Mouse (Mus musculus): ENCODE measurements around the gene Sash3. TPM values are rescaled to one million over a fixed set of nuclear protein-coding genes. Genes with fewer than 3 reads are reported as not detected.

The Sash3 gene
- total RNA-seq, 2 experiments from 2014 or later: 0.17 to 0.28 TPM

- Histone ChIP-seq H3K27ac (no peak overlapping the region), H3K4me3 (no peak overlapping the region)
- DNase-seq: no peak
- TF ChIP-seq CTCF (IDR thresholded peaks at IDR 0.05): no peak
- intact Hi-C loops (cut with DNase I): no loop called here
Measured at GRCm38 (mm10) chrX:48147741-48148186, 1.5 kb downstream of the Sash3 start.

DNA sequence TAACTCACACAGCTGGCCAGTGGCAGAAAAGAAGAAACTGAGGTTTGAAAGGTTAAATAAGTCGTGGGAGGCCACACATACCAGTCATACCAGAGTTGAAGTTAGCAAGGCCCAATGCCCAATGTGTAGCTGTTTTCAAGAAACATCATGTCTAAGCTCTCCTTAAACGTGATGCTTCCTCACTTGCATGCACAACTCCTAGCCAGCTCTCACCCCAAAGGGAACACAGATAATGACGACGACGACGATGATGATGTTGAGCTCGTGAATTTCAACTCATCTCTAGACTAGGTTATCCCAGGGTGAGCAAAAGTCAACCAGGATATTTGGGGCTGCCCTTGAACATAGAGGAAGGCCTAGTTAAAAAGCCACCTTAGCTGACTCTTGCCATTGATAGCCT, 5.9 kb downstream of the Sash3 start:
- H3K4me3 ChIP-seq: no peak overlapping the region
- H3K27ac ChIP-seq: no peak overlapping the region
- intact Hi-C loops (cut with DNase I): no loop called here
- DNase-seq: no peak
- TF ChIP-seq CTCF (IDR thresholded peaks at IDR 0.05): no peak

- no peak for TF ChIP-seq CTCF (IDR thresholded peaks at IDR 0.05)
Measured at GRCm38 (mm10) chrX:48153414-48153813, 7.2 kb downstream of the Sash3 start.

GRCm38 (mm10) chrX:48153949-48154348, 7.7 kb downstream of the Sash3 start:
- H3K4me3 ChIP-seq: no peak overlapping the region
- intact Hi-C loops (cut with DNase I): no loop called here
- TF ChIP-seq CTCF (IDR thresholded peaks at IDR 0.05): no peak
- H3K27ac ChIP-seq: no peak overlapping the region
- no peak for DNase-seq

More at GRCm38 (mm10) chrX:48153414-48153813, 7.2 kb downstream of the Sash3 start:
- DNase-seq: no peak
- no peak overlapping the region for H3K4me3 ChIP-seq
- intact Hi-C loops (cut with DNase I): no loop called here
- H3K27ac ChIP-seq: no peak overlapping the region

DNA sequence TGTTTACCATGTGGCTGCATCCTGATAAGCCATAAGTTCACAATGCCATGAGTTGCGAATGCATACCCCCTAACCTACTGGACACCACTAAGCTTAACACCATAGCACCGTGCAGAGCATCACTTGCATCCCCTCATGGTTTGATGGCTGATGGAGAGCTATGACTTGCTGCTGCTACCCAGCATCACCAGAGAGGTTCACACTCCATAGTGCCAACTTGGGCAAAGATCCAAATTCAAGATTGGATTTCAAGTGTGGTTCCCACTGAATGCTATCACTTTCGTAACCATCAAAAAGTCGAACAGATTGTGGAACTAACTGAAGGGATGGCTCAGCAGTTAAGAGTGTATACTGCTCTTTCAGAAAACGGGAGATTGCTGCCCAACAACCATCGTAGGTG, 9.3 kb downstream of the Sash3 start:
- intact Hi-C loops (cut with DNase I): no loop called here
- Histone ChIP-seq H3K4me3 (no peak overlapping the region), H3K27ac (no peak overlapping the region)
- no peak for DNase-seq
- no peak for TF ChIP-seq CTCF (IDR thresholded peaks at IDR 0.05)

DNA sequence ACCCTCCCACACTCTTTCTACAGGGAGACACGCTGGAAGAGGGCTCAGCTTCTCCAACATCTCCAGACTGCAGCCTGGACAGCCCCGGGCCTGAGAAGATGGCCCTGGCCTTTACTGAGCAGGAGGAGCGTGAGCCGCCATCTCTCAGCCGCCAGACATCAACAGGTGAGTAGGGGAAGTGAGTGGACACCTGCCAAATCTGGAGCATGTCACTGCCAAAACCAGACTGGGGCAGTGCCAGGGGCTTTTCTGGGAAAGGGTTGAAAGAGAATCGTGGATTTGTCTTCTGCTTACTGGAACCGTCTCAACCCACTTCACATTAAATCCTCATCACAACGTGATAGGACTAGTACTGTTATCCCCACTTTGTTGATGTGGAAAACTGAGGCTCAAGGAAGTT, 11.2 kb downstream of the Sash3 start:
- DNase-seq: no peak
- Histone ChIP-seq H3K4me3 (no peak overlapping the region), H3K27ac (no peak overlapping the region)
- intact Hi-C loops (cut with DNase I): no loop called here
- no peak for TF ChIP-seq CTCF (IDR thresholded peaks at IDR 0.05)

- Histone ChIP-seq H3K4me3 (no peak overlapping the region), H3K27ac (no peak overlapping the region)
- intact Hi-C loops (cut with DNase I): no loop called here
- DNase-seq: no peak
- no peak for TF ChIP-seq CTCF (IDR thresholded peaks at IDR 0.05)
Measured at GRCm38 (mm10) chrX:48158229-48158919, 12.1 kb downstream of the Sash3 start.

DNA sequence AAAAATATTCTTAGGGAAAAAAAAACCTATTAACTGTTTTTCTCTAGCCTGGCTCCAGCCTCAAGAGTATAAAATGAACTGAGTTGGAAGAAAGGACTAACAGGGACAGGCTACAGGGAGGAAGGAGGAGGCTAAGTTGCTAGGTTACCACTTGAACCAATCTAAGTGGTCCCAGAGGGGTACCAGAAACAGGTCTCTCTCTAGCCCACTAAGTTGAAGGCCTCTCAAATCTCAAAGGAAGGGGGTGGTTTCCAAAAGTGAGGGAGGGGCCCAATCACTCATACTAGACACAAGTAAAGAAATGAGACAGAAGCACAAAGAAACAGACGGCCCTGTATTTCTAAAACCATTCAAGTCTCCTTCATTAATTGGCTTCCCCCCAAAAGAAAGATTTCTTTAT, 23.7 kb downstream of the Sash3 start:
- intact Hi-C loops (cut with DNase I): no loop called here
- DNase-seq: no peak

DNA sequence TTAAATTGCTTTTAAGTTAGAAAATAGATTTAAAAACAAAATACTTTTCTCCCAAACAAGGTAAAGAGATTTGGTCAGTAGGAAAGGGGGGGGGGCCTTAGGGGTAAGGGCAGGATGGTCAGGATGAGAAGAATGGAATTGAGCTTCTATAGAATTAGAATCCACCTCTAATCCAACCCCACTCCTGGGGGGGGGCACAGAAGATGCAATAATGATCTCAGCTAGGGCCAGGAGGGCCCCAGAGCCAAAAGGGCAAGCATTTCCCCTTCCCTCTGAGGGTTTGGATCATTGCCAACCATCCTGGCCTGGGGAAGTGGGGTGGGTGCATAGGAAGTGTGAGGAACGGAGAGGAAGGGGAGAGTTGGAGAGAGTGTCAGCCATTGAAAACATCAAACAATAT, 24.1 kb downstream of the Sash3 start:
- Histone ChIP-seq H3K4me3 (no peak overlapping the region), H3K27ac (no peak overlapping the region)
- intact Hi-C loops (cut with DNase I): no loop called here
- no peak for TF ChIP-seq CTCF (IDR thresholded peaks at IDR 0.05)
- DNase-seq: no peak

More for the DNA sequence above, 23.7 kb downstream of the Sash3 start:
- Histone ChIP-seq H3K4me3 (no peak overlapping the region), H3K27ac (no peak overlapping the region)
- TF ChIP-seq CTCF (IDR thresholded peaks at IDR 0.05): no peak

- intact Hi-C loops (cut with DNase I): no loop called here
- Histone ChIP-seq H3K4me3 (no peak overlapping the region), H3K27ac (no peak overlapping the region)
- no peak for DNase-seq
- TF ChIP-seq CTCF (IDR thresholded peaks at IDR 0.05): no peak
Measured at GRCm38 (mm10) chrX:48181844-48182243, 35.6 kb downstream of the Sash3 start.

DNA sequence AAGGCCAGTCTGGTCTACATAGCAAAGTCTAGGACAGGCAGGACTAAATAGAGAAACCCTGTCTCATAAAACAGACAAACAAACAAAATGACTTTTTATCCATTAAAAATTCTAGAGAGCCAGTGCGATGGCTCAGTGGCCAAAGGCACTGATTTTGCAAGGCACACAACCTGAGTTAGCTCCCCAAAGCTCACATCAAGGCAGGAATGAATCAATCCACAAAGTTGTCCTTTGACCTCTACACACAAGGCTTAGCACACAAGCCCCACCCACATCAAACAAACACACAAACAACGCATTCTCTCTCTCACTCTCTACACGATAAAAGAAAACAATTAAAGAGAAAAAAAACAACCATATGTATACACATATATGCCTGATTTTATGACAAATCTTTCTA, 38.5 kb downstream of the Sash3 start:
- Histone ChIP-seq H3K4me3 (no peak overlapping the region), H3K27ac (no peak overlapping the region)
- intact Hi-C loops (cut with DNase I): no loop called here
- no peak for DNase-seq
- TF ChIP-seq CTCF (IDR thresholded peaks at IDR 0.05): no peak

GRCm38 (mm10) chrX:48191261-48191660, 45.0 kb downstream of the Sash3 start:
- no peak overlapping the region for H3K27ac ChIP-seq
- no peak overlapping the region for H3K4me3 ChIP-seq
- no peak for DNase-seq
- intact Hi-C loops (cut with DNase I): no loop called here
- TF ChIP-seq CTCF (IDR thresholded peaks at IDR 0.05): no peak

DNA sequence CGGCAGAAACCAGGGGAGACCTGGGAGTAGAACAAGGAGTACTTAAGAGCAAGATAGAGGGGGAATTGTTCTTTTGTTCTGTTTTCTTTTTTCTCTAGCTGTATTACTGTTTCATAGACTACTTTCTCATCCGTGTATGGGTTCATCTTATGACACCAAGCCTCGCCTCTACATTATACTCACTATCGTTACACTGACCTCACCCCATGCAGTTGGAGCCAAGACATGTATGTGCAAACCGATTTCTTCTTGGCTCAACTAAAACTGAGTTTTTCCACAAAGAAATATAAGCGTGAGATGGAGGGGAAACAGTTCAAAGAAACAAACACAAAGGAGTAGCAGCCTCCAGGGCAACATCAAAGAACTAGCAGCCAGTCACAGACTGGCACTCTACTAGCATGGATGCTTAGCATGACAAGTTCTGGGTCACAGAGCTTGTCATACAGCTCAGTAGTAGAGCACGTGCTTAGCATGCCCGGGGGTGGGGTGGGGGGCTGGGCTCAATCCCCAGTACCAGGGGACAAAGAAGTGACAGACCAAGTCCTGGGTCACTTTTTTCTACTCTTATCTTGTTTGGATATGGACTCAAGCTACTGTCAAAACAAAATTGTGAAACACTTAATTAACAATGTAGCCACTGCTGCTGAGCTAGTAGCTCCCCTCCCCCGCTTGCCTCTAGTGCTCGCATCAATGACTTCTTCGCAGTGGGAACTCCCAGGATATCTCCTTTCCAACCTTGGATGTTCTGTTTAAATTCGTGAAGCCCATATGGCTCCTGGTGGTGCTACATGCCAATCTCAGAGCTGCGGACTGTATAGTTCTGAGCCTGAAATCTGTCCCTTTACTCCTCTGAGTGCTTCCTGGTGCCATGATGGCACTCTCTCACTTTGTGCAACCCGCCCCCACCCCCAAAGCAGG, 47.3 kb downstream of the Sash3 start:
- DNase-seq: no peak
- TF ChIP-seq CTCF (IDR thresholded peaks at IDR 0.05): no peak
- intact Hi-C loops (cut with DNase I): no loop called here
- no peak overlapping the region for H3K4me3 ChIP-seq
- no peak overlapping the region for H3K27ac ChIP-seq

Measured in gastrocnemius, adult 2 months (tissue).